Mouse (Mus musculus) E14TG2a.4 (cell line): ENCODE measurements around the gene Fam193b.

Experiments used
- CTCF ChIP-seq: conservative IDR thresholded peaks from 2 replicates; pipeline ENCODE4 v1.5.1; 2014; ENCODE audit warnings: low read length
- NANOG ChIP-seq: IDR thresholded peaks from 2 replicates; pipeline ENCODE4 v1.6.1; 2014; ENCODE audit warnings: borderline replicate concordance, low read length, mixed read lengths
- POU5F1 ChIP-seq: IDR thresholded peaks from 2 replicates; pipeline ENCODE4 v1.6.1; 2014; ENCODE audit warnings: low read length, borderline replicate concordance

DNA sequence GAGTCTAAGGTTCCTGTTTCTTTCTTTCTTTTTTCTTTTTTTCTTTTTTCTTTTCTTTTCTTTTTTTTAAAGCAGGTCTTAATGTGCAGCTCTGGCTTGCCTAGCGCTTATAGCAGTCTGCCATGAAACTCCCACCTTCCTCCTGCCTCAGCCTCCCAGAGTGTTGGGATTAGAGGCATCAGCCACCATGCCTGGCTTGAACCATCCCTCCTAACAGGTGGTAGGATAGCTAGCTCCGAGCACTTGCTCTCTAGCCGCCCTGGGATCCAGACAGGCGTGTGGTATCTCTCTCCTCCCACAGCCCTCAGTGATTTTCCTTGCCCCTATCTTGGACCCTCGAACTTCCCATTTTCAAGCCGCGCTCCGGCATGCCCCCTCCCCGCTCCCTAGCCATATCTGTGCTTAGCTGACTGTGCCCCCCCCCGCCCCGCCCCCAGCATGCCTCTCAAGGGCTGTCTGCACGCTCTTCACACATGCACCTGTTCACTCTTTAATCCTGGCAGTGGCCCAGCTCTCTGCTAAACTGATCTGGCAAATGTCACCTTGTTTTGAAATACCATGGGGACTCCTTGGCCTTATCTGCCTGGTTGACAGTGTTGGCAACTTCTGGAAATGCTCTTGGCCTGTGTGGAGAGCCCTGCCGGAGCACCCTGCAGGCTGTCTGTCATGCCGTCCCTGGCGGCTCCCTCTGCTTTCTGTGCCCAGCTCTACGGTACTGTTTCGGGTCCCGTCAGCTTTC lies 75.9 kb downstream of the Fam193b start:
- TF ChIP-seq CTCF (no peak), POU5F1 (no peak), NANOG (no peak)
